Mouse (Mus musculus) spleen, postnatal 10 days (tissue): ENCODE results near the gene Psmb5.
"Not testable (repeated sequence)": the region's sequence is repeated elsewhere in the genome, so short reads cannot be mapped to it uniquely, and the experiment has no call there.

Source experiments
- DNase-seq, 2 experiments: peaks; one replicate each; pipeline ENCODE4 v3.0.0; 2021 to 2022; ENCODE audit warnings: low spot score in 2 of 2

The Psmb5 gene

DNA sequence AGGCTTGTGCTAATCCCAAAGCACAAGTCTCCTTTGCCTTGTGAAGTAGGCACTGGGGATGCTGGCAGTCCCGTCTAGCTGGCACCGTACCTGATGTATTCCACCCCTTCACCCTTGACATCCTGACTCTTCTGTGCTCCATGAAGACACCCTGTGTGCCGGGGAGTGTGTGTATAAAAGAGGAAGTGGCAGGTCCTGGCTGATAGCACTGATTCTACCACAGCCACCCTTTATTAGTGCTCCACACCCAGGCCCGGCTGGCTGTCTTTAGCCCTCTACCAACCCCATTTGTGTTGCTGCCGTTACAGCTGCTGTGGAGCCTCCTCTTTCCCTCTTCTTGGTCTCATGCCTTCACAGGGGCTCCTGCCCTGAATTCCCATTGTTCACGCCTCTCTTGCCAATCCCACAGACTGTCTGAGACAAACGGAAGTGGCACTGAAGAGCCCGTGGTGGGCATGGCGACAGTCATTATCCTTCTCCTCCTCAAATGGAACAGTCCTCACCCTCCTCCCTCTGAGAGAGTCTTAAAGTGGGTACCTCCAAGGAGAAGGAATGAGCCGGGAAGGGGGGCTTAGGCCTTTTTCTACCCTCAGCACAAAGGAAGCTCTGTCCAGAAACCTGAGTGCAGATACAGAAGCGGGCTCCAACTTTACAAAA is 12.9 kb upstream of the Psmb5 start:
- DNase-seq, result no peak

- DNase-seq, result no peak
Measured at GRCm38 (mm10) chr14:54629797-54630196, 12.0 kb upstream of the Psmb5 start.

GRCm38 (mm10) chr14:54628103-54628502 is 10.3 kb upstream of the Psmb5 start:
- no peak for DNase-seq

- no peak for DNase-seq
Measured at GRCm38 (mm10) chr14:54624976-54625375, 7.2 kb upstream of the Psmb5 start.

GRCm38 (mm10) chr14:54623334-54623733 is 5.5 kb upstream of the Psmb5 start:
- no peak for DNase-seq

DNA sequence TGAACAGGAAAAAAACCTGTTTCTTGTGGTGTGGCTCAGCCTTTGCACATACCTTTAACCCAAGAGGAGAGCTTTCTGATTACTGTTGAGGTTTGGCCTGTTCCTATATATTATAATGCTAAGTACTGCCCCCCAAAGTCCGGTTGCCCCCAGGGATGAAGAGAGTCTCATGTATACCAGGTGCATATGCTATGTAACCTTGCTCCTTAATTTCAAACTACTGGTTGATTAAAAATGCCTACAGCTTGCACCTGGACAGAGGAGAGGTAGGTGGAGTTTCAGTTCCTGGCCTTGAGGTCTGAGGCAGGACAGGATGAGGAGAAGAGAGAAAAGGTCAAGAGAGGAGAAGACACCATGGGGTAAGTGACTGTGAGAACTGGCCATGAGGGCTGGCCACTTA is 3.3 kb upstream of the Psmb5 start, which contains the start of gene Psmb11:
TSS of gene Psmb11 (plus strand) at position 301 of the 400 bp plus-strand sequence.
- no peak for DNase-seq

DNA sequence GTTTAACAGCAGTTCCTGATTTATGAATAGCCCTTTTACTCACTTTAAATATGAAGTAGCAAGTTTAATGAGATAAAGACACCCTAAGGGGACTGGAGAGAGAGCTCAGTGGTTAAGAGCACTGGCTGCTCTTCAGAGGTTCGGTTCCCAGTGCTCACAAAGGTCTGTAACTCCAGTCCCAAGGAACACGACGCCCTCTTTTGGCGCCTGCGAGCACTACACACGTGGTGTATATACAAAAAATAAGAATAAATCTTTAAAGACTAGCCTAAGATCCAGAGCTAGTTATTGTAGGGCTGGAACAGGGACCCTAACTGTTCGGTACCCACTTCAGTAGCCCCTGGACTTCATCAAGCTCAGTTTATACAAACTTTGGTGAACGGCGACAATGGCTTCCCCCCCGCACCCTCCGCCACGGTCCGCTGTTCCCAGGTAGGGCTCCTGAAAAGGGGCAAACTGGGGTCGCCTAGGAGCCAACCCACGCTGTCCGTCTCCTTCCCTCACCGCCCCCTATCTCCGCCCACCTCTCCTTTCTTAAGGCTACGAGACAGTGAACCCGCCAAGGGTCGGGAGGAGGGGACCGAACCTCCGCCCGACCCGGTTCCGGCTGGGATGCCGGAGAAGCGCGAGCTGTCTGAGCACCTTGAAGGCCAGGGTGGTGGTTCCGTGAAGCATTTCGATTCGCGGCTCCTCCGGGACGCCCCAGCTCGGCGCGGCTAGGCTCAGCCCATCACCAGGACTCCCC is 498 bp downstream of the Psmb5 start:
- peak in 1 of 2 experiments; percentile 60 for DNase-seq

GRCm38 (mm10) chr14:54616226-54616825 is 1.5 kb downstream of the Psmb5 start:
- DNase-seq, result no peak

DNA sequence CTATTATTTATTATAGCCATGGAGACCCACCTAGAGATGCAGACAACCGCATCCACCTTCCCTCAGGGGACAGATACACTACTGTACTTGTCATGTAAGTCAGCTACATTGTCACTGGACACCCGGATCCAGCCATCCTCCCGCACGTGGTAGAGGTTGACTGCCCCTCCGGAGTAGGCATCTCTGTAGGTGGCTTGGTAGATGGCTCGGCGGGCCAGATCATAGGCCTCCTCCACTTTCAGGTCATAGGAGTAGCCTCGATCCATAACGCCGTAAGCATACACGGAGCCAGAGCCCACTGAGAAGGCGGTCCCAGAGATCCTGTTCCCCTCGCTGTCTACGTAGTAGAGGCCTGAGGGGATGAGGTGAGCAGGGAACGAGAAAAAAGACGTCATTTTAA is 3.7 kb downstream of the Psmb5 start:
- not testable (repeated sequence) for DNase-seq

DNA sequence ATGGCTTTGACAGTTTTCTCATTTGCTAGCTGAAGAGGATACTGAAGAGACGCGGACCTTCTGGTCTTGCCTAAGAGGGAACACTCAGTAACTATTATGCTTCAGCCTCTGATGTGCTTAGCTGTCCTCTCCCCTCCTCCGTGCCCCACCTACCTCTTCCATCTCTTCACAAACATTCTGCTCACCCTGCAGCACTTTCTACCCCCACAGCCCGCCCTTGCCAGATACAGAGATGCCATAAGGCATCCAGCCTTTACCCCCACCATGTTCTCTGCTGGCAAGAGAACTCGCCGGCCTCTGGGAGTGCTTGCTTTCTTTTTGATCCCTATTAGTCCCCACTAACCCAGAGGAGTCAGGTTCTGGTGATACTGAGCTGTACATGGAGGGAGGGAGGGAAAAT is 7.2 kb downstream of the Psmb5 start:
- no peak for DNase-seq

DNA sequence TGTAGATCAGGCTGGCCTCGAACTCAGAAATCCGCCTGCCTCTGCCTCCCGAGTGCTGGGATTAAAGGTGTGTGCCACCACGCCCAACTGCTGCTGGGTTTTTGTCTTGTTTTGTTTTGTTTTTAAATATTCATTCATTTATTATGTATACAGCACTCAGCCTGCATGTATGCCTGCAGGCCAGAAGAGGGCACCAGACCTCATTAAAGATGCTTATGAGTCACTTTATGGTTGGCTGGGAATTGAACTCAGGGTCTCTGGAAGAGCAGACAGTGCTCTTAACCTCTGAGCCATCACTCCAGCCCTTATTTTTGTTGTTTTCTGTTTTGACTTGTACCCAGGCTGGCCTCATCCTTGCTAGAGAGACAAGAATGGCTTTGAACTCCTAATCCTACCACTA is 7.9 kb downstream of the Psmb5 start:
- DNase-seq, result peak in 1 of 2 experiments; percentile 63

GRCm38 (mm10) chr14:54609245-54609644 is 8.6 kb downstream of the Psmb5 start:
- DNase-seq, result no peak

- DNase-seq, result no peak
Measured at GRCm38 (mm10) chr14:54607226-54607625, 10.6 kb downstream of the Psmb5 start.

GRCm38 (mm10) chr14:54605752-54606321 is 12.0 kb downstream of the Psmb5 start, which contains the start of gene 4931414P19Rik:
Gene 4931414P19Rik, minus strand, starts transcription at chr14:54605993.
- DNase-seq, result peak; percentile 84 to 93

GRCm38 (mm10) chr14:54603686-54604085 is 14.1 kb downstream of the Psmb5 start:
- DNase-seq, result peak in 1 of 2 experiments; percentile 25

- peak; percentile 90 to 96 for DNase-seq
Measured at GRCm38 (mm10) chr14:54603038-54603654, 14.7 kb downstream of the Psmb5 start.

- DNase-seq, result peak; percentile 34 to 37
Measured at GRCm38 (mm10) chr14:54602613-54603012, 15.2 kb downstream of the Psmb5 start.

GRCm38 (mm10) chr14:54601601-54602000 is 16.2 kb downstream of the Psmb5 start:
- no peak for DNase-seq

GRCm38 (mm10) chr14:54597084-54597483 is 20.7 kb downstream of the Psmb5 start:
- DNase-seq, result no peak

- no peak for DNase-seq
Measured at GRCm38 (mm10) chr14:54594631-54595414, 23.0 kb downstream of the Psmb5 start.

DNA sequence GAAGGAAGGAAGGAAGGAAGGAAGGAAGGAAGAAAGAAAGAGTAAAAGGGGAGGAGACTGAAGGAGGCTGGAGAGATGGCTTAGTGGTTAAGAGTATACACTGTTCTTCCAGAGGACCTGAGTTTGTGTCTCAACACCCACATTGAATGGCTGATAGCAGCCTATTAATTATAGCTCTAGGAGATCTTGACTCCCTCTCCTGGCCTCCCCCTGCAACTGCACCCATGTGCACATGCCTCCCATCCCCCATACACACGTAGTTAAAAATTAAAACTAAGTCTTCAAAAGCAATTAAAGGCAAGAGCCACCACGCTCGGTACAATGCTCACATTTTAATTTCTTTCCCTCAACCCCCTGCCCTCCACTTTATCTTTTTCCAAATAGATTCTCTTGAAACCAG is 23.8 kb downstream of the Psmb5 start:
- no peak for DNase-seq
